Mouse (Mus musculus) liver, embryonic 14.5 days (tissue): Measurements from ENCODE around the gene Slc5a4a.

Experiments used
- CTCF ChIP-seq: IDR thresholded peaks from 2 replicates; pipeline ENCODE4 v1.5.1; 2016; ENCODE audit warnings: antibody characterized with exemption, low read depth, control low read depth
- EP300 ChIP-seq: IDR thresholded peaks from 2 replicates; pipeline ENCODE4 v1.6.1; 2016; ENCODE audit warnings: antibody characterized with exemption, low read depth

DNA sequence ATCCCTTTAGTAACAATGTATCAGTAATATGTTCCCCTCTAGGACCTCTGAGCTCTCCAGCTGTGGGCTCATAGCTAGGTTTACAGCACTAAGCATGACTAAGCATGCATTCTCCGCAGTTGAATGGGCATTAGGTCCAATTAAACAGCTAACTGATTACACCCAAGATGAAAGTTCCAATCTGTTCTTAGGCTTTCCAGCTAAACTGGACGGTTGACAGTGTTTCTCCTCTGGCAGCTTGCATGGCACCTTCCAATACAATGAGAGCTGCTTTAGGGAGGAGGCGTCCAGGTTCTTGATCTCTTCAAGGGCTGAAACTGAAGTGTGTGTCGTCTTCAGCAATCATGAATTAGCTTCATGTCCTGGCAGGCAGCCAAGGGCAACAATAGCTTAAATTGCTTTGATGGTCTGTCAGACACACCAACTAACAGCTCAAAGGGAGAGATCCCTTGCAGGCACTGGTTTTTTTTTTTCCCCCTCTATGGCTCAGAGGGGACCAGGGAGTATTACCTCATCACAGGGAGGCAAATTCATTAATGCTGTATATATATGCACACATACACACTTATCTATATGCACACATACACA is 27.0 kb upstream of the Slc5a4a start:
- TF ChIP-seq CTCF (no peak), EP300 (no peak)
